Mouse (Mus musculus) stomach, postnatal 0 days (tissue): ENCODE measurements at regions not wholly inside any gene's neighbourhood (a gene's known extent, or its start where the extent isn't known, plus 50 kb on each side); places are given as distances from the start of the nearest gene placed in this dataset.

Experiments
- CTCF ChIP-seq: IDR thresholded peaks from 2 replicates; pipeline ENCODE4 v1.5.1; 2016; ENCODE audit warnings: antibody characterized with exemption, low read depth, mild to moderate bottlenecking, moderate library complexity
- EP300 ChIP-seq: optimal IDR thresholded peaks from 2 replicates; pipeline ENCODE3; 2016; ENCODE audit warnings: antibody characterized with exemption

- no peak for TF ChIP-seq CTCF
- no peak for TF ChIP-seq EP300
These were observed 78.8 kb upstream of the Hk2 start for GRCm38 (mm10) chr6:82853076-82853475.
